Mouse (Mus musculus) lung, embryonic 14.5 days (tissue): ENCODE data around the gene Gm20388. TPM values are rescaled to one million over a fixed set of nuclear protein-coding genes. Genes with fewer than 3 reads are reported as not detected.

Source experiments
- ATAC-seq: fragments of 200-750 bp; cut with Nextera tagmentation; 2 replicates; pipeline ENCODE4 v1.8.0; 2017; ENCODE audit warnings: mild to moderate bottlenecking, moderate TSS enrichment, moderate library complexity; ENCODE audit not compliant: insufficient read depth
- DNase-seq: peaks from one replicate; pipeline ENCODE4 v3.0.0-alpha.2; 2015
- H3K27ac ChIP-seq: fragments of 300-500 bp; sonication (generic); 2 replicates; pipeline ENCODE4 v1.5.1; 2014; ENCODE audit warnings: low read depth, mild to moderate bottlenecking, moderate library complexity
- H3K27me3 ChIP-seq: fragments of 300-500 bp; sonication (generic); 2 replicates; pipeline ENCODE4 v1.6.1; 2014; ENCODE audit warnings: low read length, control low read depth; ENCODE audit not compliant: insufficient read depth
- H3K36me3 ChIP-seq: fragments of 300-500 bp; sonication (generic); 2 replicates; pipeline ENCODE4 v1.6.1; 2014; ENCODE audit warnings: control low read depth; ENCODE audit not compliant: insufficient read depth
- H3K4me1 ChIP-seq: fragments of 300-500 bp; sonication (generic); 2 replicates; pipeline ENCODE4 v1.6.1; 2014; ENCODE audit warnings: antibody characterized with exemption, control low read depth; ENCODE audit not compliant: insufficient read depth
- H3K4me2 ChIP-seq: fragments of 300-500 bp; sonication (generic); 2 replicates; pipeline ENCODE4 v1.6.1; 2014; ENCODE audit warnings: mild to moderate bottlenecking
- H3K4me3 ChIP-seq: fragments of 300-500 bp; sonication (generic); 2 replicates; pipeline ENCODE4 v1.5.1; 2014; ENCODE audit warnings: low read depth, low read length
- H3K9ac ChIP-seq: fragments of 300-500 bp; sonication (generic); 2 replicates; pipeline ENCODE4 v1.6.1; 2014
- H3K9me3 ChIP-seq: fragments of 300-500 bp; sonication (generic); 2 replicates; pipeline ENCODE4 v1.6.1; 2016; ENCODE audit warnings: low read depth, low read length, control low read depth
- CTCF ChIP-seq: IDR thresholded peaks from 2 replicates; pipeline ENCODE4 v1.5.1; 2016; ENCODE audit warnings: antibody characterized with exemption, low read depth
- WGBS: fragments of 180-500 bp; shearing (Covaris S2); extraction: QIAGEN DNeasy Blood & Tissue Kit; methylation state at CpG from one replicate; pipeline ENCODE4 v1.1.7; 2014; 5-methylcytosine and 5-hydroxymethylcytosine counted together
- polyA plus RNA-seq: library from polyadenylated mRNA; unstranded; fragments of >200 nt; fragmentation: Nextera tagmentation; extraction: Ambion mirVana; gene quantifications from 2 replicates; pipeline ENCODE4 v1.2.1, GENCODE M21; 2014

Gene Gm20388
- polyA plus RNA-seq, 1 experiment from 2014 or later: not detected

DNA sequence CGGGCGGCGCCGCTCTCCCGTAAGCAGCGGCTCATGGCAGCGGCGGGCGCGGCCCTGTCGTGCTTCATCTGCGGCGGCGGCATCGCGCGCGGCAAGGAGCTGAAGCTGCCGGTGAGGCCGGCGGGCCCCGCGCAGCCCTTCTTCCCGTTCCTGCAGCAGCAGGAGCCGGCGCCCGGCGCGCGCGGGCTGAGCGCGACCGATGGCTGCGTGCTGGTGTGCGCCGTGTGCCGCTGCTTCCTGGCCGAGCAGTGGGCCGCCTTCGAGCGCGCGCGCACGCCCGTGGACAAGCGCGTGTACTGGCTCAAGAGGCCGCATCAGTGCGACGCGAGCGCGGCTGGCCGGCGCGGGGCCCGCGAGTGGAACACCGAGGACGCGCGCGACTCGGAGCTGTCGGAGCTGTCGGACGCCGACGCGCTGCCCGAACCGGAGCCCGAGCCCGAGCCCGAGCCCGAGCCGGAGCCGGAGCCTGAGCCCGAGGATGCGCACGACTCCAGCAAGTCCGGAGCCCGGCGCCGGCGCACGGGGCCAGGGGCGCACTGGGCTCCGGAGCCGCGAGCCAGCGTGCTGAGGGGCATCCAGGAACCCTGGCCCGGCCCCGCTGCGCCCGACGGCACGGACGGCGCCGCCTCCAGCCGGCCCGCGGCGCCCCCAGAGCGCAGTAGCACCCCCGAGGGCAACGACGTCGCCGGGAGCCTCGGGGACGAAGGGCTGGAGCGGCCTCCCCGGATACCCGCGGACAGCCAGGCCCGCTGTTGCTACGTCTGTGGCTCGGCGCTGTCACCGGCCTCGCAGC, 318.3 kb downstream of the Gm20388 start:
- H3K27me3 ChIP-seq: peaks cover 27% of the 10 kb centered on the region
- DNase-seq (peak; percentile 62), ATAC-seq (peak; percentile 10)
- peaks cover 28% of the 10 kb centered on the region for H3K4me1 ChIP-seq
- H3K9me3 ChIP-seq: no peaks in the 10 kb centered on the region
- H3K4me3 ChIP-seq: peak overlapping the region; percentile 63
- WGBS: under 1% methylated on average over 113 of the region's 125 CpGs
- TF ChIP-seq CTCF: no peak
- no peaks in the 10 kb centered on the region for H3K36me3 ChIP-seq
- peak overlapping the region; percentile 96 for H3K4me2 ChIP-seq
- H3K27ac ChIP-seq: peak overlapping the region; percentile 8; the same call in 1 of the 2 replicates
- H3K9ac ChIP-seq: peak overlapping the region; percentile 68

DNA sequence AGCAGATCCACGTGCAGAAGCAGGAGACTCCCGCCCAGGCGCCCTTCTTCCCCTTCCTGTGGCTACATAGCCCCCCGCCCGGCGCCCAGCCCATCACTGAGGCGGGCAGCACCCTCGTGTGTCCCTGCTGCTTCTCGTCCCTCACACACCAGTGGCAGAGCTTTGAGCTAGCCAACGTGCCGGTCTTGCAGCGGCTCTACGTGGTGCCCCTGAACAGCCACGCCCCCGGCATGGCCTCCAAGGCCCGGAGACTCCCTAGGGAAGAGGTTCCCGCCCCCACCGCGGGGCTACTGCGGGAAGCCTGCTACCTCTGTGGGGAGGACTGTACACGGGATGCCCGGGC, 318.9 kb downstream of the Gm20388 start:
- Histone ChIP-seq H3K4me3 (peak overlapping the region; percentile 63), H3K27me3 (peaks cover 27% of the 10 kb centered on the region), H3K9ac (peak overlapping the region; percentile 68), H3K4me2 (peak overlapping the region; percentile 96), H3K4me1 (peaks cover 32% of the 10 kb centered on the region), H3K27ac (no peak overlapping the region), H3K36me3 (no peaks in the 10 kb centered on the region), H3K9me3 (no peaks in the 10 kb centered on the region)
- WGBS: under 1% methylated on average over 21 of the region's 22 CpGs
- TF ChIP-seq CTCF: no peak
- ATAC-seq (peak; percentile 19; the same call in 1 of the 2 replicates), DNase-seq (peak; percentile 72)

DNA sequence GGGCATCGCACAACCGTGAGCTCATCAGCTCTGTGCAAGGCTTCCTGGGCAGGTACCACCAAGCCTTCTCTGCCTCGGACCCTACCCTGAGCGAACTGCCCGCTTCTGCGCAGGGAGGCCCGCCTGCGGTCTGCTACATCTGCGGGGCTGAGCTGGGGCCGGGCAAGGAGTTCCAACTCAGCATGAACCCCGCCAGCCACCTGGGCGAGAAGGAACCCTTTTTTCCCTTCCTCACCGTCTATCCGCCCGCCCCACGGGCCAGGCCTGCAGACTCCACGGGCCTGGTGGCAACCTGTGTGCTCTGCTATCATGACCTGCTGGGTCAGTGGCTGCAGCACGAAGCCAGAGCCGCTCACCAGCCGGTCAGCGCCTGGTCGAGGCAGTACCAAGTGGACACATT, 319.4 kb downstream of the Gm20388 start:
- WGBS: 7% methylated on average over 22 of the region's 22 CpGs
- H3K9ac ChIP-seq: peak overlapping the region; percentile 68
- H3K4me2 ChIP-seq: peak overlapping the region; percentile 96
- peaks cover 34% of the 10 kb centered on the region for H3K4me1 ChIP-seq
- peak overlapping the region; percentile 63 for H3K4me3 ChIP-seq
- H3K9me3 ChIP-seq: no peaks in the 10 kb centered on the region
- ATAC-seq (no peak; the same call in 1 of the 2 replicates), DNase-seq (no peak)
- H3K36me3 ChIP-seq: no peaks in the 10 kb centered on the region
- TF ChIP-seq CTCF: no peak
- no peak overlapping the region for H3K27ac ChIP-seq
- H3K27me3 ChIP-seq: peaks cover 27% of the 10 kb centered on the region

DNA sequence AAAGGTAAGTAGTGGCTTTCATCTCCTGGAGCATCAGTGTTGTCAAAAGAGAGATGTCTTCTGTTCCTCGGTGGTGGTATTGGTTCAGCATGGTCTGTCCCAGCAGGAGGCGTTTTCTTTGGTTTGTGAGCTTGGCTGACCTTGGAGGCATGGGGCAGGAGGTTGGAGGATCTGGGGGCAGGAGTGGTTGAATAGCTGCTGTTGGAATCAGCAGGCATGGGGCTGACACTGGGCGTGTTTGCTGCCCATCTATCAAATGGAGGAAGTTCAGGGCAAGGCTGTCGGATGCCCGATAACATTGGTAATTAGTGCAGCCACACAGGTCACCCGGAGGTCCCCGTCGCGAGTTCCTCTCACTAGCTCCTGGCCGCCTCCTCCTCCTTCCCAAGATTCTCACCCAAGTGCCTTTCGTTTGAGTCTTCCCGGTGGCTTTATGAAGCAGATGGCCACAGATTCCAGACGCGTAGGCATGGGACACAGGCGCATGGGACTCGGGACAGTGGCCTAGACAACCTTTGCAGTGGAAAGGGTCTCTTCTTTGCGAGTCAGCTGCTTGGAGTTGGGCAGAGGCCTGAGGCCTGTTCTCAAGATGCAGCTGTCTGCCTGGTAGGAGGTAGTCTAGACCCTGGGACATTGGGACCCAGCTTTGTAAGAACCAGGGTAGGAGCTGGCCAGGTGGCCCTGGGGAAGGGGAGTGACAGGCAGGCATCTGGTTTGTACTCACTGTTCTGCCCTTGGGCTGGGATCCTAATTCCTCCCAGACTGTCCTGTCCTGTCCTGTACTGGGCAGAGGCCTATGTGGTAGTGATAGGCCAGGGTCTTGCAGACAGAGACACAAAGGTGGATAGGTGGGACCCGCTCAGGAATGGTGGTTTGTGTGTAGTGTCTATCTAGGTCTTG, 320.3 kb downstream of the Gm20388 start:
- Histone ChIP-seq H3K9me3 (no peaks in the 10 kb centered on the region), H3K4me1 (peaks cover 34% of the 10 kb centered on the region), H3K4me2 (peak overlapping the region; percentile 96), H3K36me3 (no peaks in the 10 kb centered on the region), H3K27me3 (peaks cover 27% of the 10 kb centered on the region), H3K27ac (no peak overlapping the region), H3K4me3 (peak overlapping the region; percentile 63), H3K9ac (peak overlapping the region; percentile 68; the same call in 1 of the 2 replicates)
- ATAC-seq (no peak), DNase-seq (peak; percentile 51)
- no peak for TF ChIP-seq CTCF
- 24% methylated on average over 18 of the region's 18 CpGs for WGBS

DNA sequence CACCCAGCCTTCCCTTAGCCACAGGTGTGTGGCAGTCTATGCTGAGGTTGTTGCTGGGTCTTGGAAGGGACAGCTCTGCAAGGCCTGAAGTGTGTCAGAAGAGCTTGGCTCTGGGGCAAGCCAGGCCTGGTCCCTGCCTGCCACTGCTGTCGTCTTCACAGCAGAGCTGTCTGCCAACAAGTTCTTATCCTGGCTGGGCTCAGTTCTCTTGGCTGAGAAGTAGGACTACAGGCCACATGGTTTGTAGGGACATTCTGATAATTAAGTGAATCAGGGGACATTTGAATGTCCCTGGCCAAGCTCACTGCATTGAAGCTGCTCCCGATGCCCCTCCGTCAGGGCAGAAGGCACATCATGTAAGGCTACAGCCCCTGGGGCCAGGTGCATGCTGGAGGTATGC, 321.2 kb downstream of the Gm20388 start:
- DNase-seq (peak; percentile 69), ATAC-seq (no peak)
- Histone ChIP-seq H3K4me1 (peaks cover 29% of the 10 kb centered on the region), H3K4me3 (peak overlapping the region; percentile 63), H3K9ac (peak overlapping the region; percentile 9; the same call in 1 of the 2 replicates), H3K27me3 (peaks cover 27% of the 10 kb centered on the region), H3K36me3 (no peaks in the 10 kb centered on the region), H3K9me3 (no peaks in the 10 kb centered on the region), H3K27ac (no peak overlapping the region), H3K4me2 (peak overlapping the region; percentile 96)
- TF ChIP-seq CTCF: no peak
- 60% methylated on average over 3 of the region's 3 CpGs for WGBS

DNA sequence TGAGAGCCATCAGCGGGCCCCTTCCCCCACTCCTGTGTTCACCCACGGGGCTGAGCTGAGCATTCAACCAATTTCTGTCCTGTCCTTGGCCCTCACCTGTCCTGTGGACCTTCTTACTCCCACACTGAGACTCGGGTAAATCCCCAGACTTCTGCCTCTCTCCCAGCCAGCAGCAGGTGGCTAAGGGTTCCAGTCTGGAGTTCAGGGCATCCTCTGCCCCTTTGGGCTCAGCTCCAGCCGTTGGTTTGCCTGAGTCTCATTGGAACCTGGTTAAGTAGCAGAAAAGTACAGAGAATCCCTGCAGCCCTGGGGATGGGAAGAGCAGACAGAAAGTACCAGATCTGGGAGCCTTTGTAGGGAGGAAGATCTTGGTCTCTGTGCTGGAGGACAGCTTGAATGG, 321.8 kb downstream of the Gm20388 start:
- H3K9me3 ChIP-seq: no peaks in the 10 kb centered on the region
- ATAC-seq (no peak), DNase-seq (no peak)
- H3K36me3 ChIP-seq: no peaks in the 10 kb centered on the region
- WGBS: 36% methylated on average over 4 of the region's 4 CpGs
- peaks cover 27% of the 10 kb centered on the region for H3K4me1 ChIP-seq
- peak overlapping the region; percentile 96 for H3K4me2 ChIP-seq
- H3K27me3 ChIP-seq: peaks cover 27% of the 10 kb centered on the region
- TF ChIP-seq CTCF: no peak
- peak overlapping the region; percentile 33 for H3K9ac ChIP-seq
- H3K27ac ChIP-seq: no peak overlapping the region
- H3K4me3 ChIP-seq: peak overlapping the region; percentile 63

DNA sequence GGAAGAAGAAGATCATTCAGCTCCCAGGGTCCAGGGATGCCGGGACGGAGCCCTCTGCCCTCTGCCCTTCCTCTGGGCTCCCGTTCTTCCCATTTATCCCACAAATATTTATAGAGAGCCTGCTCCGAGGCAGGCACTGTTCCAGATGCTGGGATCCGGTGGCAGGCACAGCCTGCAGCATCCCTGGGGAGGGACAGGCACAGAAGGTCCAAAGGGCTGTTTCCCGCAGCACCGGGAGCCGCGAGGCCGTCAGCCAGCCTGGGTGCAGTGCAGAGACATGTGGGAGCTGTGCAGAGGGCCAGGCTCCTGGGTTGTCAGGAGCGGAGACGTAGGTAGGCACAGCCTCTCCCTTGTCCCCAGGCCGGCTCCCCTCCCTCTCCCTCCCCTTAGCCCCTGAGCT, 322.3 kb downstream of the Gm20388 start:
- Histone ChIP-seq H3K4me1 (peaks cover 27% of the 10 kb centered on the region), H3K9me3 (no peaks in the 10 kb centered on the region), H3K36me3 (0 out of 2 replicates have a peak, but pooled peaks cover 3% of the 10 kb centered on the region), H3K4me3 (peak overlapping the region; percentile 63), H3K4me2 (peak overlapping the region; percentile 96), H3K27ac (peak overlapping the region; percentile 8; the same call in 1 of the 2 replicates), H3K27me3 (peaks cover 27% of the 10 kb centered on the region), H3K9ac (peak overlapping the region; percentile 33)
- no peak for TF ChIP-seq CTCF
- no peak for DNase-seq
- 26% methylated on average over 13 of the region's 13 CpGs for WGBS
- ATAC-seq: no peak
